Mouse (Mus musculus): Measurements from ENCODE around the gene Ttc28. TPM values are rescaled to one million over a fixed set of nuclear protein-coding genes. Genes with fewer than 3 reads are reported as not detected.

Ttc28 gene
- polyA plus RNA-seq, 1 experiment from 2014 or later = 0.85 TPM

DNA sequence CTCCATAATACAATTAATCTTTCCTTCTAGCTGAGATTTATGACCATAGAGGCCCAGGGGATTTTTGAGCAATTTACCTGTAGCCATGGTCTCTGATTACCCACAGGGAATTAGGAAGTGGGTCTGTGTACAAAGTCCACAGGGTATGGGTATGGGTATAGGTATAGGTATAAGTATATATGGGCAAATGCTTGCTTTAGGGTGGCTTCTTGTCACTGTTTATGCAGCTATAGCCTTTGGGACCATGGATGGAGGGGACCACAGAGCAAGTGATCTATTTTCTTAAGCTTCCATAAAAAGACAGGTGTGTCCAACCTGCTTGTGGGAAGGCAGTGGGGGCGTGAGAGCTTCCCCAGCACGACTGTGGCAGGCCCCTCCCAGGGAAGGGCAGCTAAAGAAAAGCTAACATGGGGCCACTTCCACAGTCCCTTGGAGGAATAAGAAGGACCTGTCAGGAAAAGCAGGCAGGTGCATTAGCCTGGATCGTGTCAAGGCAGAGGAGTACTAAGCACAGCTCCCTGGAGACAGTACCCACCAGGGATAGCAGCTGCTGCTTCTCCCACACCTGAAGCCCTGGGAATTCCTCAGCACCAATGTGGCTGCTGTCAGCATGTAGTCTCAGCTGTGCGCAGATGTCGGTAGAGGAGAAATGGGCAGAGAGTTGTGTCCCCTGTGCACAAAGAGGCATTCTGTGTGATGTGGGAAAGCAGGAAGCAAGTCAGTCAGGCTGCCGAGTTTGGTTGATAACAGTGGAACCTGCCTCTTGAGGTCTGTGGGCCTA is 338.7 kb downstream of the Ttc28 start:
- H3K4me2 ChIP-seq (ENCODE audit: low read depth, low read length) = no peak overlapping the region
- no peak overlapping the region for H3K9ac ChIP-seq (ENCODE audit: low read depth, low read length)
- no peaks in the 10 kb centered on the region for H3K4me1 ChIP-seq (ENCODE audit: control insufficient read depth, low read depth, low read length)
- ATAC-seq (ENCODE audit: low read depth) = no peak
- H3K27ac ChIP-seq (ENCODE audit: low read length) = no peak overlapping the region
- no peaks in the 10 kb centered on the region for H3K27me3 ChIP-seq (ENCODE audit: control insufficient read depth, insufficient read depth, low read depth, low read length)
- 49% methylated on average over 6 of the region's 6 CpGs for WGBS (ENCODE audit: insufficient replicate concordance)
- H3K4me3 ChIP-seq (ENCODE audit: low read depth, low read length) = no peak overlapping the region
- no peaks in the 10 kb centered on the region for H3K9me3 ChIP-seq (replicated peaks; ENCODE audit: control insufficient read depth, low read length)
- H3K36me3 ChIP-seq (ENCODE audit: control insufficient read depth, insufficient read depth) = no peaks in the 10 kb centered on the region

DNA sequence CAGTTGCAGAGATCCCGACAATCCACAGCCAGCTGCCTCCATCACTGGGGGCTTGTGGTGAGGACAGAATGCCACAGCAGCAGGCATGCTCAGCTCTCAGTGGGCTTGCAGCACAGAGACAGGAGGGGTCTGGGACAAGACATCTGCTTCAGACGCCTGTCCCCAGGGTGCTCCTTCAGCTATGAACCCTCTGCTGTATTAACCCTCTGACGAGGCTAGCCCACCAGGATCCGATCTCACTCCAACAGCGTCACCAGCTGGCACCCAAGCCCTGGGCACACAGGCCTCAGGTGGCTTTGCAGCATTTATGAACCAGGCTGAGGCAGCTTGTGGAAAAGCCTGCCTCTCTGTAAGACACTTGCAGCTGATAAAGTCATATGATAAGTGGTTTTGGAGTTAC is 339.4 kb downstream of the Ttc28 start:
- H3K4me1 ChIP-seq (ENCODE audit: control insufficient read depth, low read depth, low read length) = no peaks in the 10 kb centered on the region
- no peak overlapping the region for H3K4me2 ChIP-seq (ENCODE audit: low read depth, low read length)
- no peak overlapping the region for H3K9ac ChIP-seq (ENCODE audit: low read depth, low read length)
- no peaks in the 10 kb centered on the region for H3K36me3 ChIP-seq (ENCODE audit: control insufficient read depth, insufficient read depth)
- H3K27me3 ChIP-seq (ENCODE audit: control insufficient read depth, insufficient read depth, low read depth, low read length) = no peaks in the 10 kb centered on the region
- ATAC-seq (ENCODE audit: low read depth) = no peak
- H3K27ac ChIP-seq (ENCODE audit: low read length) = no peak overlapping the region
- WGBS (ENCODE audit: insufficient replicate concordance) = 69% methylated on average over 5 of the region's 5 CpGs
- no peaks in the 10 kb centered on the region for H3K9me3 ChIP-seq (replicated peaks; ENCODE audit: control insufficient read depth, low read length)
- H3K4me3 ChIP-seq (ENCODE audit: low read depth, low read length) = no peak overlapping the region

DNA sequence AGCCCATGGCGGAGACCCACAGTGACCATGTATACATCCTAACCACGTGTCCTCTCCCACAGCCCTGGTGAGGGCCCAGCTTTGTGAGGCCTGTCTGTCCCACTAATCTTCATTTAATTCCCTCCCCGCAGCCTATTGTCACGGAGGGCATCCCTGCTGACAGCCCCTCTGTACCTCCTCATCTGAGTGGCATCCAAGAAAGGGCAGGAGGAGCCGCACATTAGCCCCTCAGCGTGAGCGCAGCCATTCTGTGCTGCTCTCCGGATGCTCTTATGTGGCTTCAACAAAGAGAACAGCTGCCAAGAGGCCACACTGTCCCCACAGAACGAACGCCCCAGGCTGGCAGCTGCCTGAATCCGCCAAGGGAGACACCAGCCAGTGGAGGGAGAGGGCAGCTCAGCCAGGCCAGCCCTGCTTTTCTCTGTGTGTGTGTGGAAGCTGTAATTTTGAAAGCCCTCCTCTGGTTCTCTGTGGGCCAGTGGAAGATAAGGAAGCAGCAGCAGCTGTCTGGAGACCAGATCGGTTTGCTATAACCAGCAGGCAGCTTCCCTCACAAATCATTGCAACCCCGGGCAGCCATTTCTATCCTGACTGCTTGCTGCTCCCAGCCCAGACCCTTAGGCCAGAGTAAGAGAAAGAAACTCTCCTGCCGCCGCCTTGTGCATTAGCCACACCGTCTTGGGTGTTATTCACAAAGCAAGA is 341.2 kb downstream of the Ttc28 start:
- Histone ChIP-seq H3K9me3 (replicated peaks; ENCODE audit: control insufficient read depth, low read length) (no peaks in the 10 kb centered on the region), H3K4me2 (ENCODE audit: low read depth, low read length) (no peak overlapping the region), H3K27ac (ENCODE audit: low read length) (no peak overlapping the region), H3K27me3 (ENCODE audit: control insufficient read depth, insufficient read depth, low read depth, low read length) (no peaks in the 10 kb centered on the region), H3K4me1 (ENCODE audit: control insufficient read depth, low read depth, low read length) (no peaks in the 10 kb centered on the region), H3K4me3 (ENCODE audit: low read depth, low read length) (no peak overlapping the region), H3K36me3 (ENCODE audit: control insufficient read depth, insufficient read depth) (no peaks in the 10 kb centered on the region), H3K9ac (ENCODE audit: low read depth, low read length) (no peak overlapping the region)
- 72% methylated on average over 16 of the region's 16 CpGs for WGBS (ENCODE audit: insufficient replicate concordance)
- ATAC-seq (ENCODE audit: low read depth) = no peak

DNA sequence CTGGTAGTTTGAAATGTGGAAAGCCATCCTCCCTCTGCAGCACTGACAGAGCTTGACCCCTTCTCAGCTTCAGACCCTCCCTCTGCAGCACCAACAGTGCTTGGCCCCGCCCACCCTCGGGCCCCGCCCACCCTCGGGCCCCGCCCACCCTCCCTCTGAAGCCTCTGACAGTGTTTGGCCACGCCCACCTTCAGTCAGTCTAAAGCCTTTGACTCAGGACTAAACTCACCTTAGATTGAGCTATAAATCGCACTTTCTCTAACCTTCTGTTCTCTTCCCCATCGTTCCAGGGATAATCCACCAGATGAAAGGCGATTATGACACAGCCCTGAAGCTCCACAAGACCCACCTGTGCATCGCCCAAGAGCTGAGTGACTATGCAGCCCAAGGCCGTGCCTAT is 343.2 kb downstream of the Ttc28 start:
- 41% methylated on average over 11 of the region's 11 CpGs for whole genome bisulfite sequencing (ENCODE audit: insufficient replicate concordance)
- no peak for ATAC-seq (ENCODE audit: low read depth)

DNA sequence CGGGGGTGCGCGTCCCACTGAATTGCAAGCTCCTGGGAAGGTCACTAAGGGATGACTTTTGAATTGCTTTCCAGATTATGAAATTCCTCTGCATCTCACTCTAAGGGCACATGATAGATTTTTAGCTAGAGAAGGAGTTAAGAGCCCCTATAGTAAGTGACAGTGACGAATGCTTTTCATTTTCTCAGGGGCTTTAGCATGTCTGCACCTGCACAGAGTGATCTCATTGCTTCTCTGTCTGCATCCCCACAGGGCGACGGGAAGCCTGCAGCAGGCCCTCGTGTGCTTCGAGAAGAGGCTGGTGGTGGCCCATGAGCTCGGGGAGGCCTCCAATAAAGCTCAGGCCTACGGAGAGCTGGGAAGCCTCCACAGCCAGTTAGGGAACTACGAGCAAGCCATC is 345.7 kb downstream of the Ttc28 start:
- ATAC-seq (ENCODE audit: low read depth) = no peak
- H3K9ac ChIP-seq (ENCODE audit: low read depth, low read length) = no peak overlapping the region
- H3K27me3 ChIP-seq (ENCODE audit: control insufficient read depth, insufficient read depth, low read depth, low read length) = no peaks in the 10 kb centered on the region
- 74% methylated on average over 11 of the region's 11 CpGs for WGBS (ENCODE audit: insufficient replicate concordance)
- no peaks in the 10 kb centered on the region for H3K9me3 ChIP-seq (replicated peaks; ENCODE audit: control insufficient read depth, low read length)
- H3K27ac ChIP-seq (ENCODE audit: low read length) = no peak overlapping the region
- H3K36me3 ChIP-seq (ENCODE audit: control insufficient read depth, insufficient read depth) = no peaks in the 10 kb centered on the region
- no peaks in the 10 kb centered on the region for H3K4me1 ChIP-seq (ENCODE audit: control insufficient read depth, low read depth, low read length)
- H3K4me3 ChIP-seq (ENCODE audit: low read depth, low read length) = no peak overlapping the region
- no peak overlapping the region for H3K4me2 ChIP-seq (ENCODE audit: low read depth, low read length)

More for the DNA sequence above, 343.2 kb downstream of the Ttc28 start:
- Histone ChIP-seq H3K36me3 (ENCODE audit: control insufficient read depth, insufficient read depth) (no peaks in the 10 kb centered on the region), H3K4me2 (ENCODE audit: low read depth, low read length) (no peak overlapping the region), H3K27me3 (ENCODE audit: control insufficient read depth, insufficient read depth, low read depth, low read length) (no peaks in the 10 kb centered on the region), H3K4me1 (ENCODE audit: control insufficient read depth, low read depth, low read length) (no peaks in the 10 kb centered on the region), H3K9me3 (replicated peaks; ENCODE audit: control insufficient read depth, low read length) (no peaks in the 10 kb centered on the region), H3K27ac (ENCODE audit: low read length) (no peak overlapping the region), H3K4me3 (ENCODE audit: low read depth, low read length) (no peak overlapping the region), H3K9ac (ENCODE audit: low read depth, low read length) (no peak overlapping the region)

DNA sequence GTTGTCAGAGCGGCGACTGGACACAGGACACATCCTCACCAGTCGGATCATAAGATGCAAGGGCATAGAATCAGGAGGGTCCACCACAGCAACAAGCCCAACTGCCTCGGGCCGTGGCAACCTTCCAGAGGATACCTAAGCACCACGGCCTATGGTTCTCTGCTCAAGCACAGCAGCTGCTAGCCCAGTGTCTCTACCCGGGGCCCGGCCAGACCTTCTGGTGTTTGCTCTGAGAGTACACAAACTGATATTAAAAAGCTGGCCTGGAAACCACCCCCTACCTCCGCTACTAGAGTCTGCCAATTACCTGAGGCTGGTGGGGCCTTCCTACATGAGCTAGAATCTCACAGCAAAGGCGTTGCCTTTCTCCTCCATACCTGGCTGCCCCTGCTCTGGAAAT is 346.9 kb downstream of the Ttc28 start:
- Histone ChIP-seq H3K9ac (ENCODE audit: low read depth, low read length) (no peak overlapping the region), H3K4me3 (ENCODE audit: low read depth, low read length) (no peak overlapping the region), H3K4me1 (ENCODE audit: control insufficient read depth, low read depth, low read length) (no peaks in the 10 kb centered on the region), H3K9me3 (replicated peaks; ENCODE audit: control insufficient read depth, low read length) (no peaks in the 10 kb centered on the region), H3K4me2 (ENCODE audit: low read depth, low read length) (no peak overlapping the region), H3K36me3 (ENCODE audit: control insufficient read depth, insufficient read depth) (no peaks in the 10 kb centered on the region), H3K27ac (ENCODE audit: low read length) (no peak overlapping the region), H3K27me3 (ENCODE audit: control insufficient read depth, insufficient read depth, low read depth, low read length) (no peaks in the 10 kb centered on the region)
- no peak for ATAC-seq (ENCODE audit: low read depth)
- 77% methylated on average over 10 of the region's 10 CpGs for WGBS (ENCODE audit: insufficient replicate concordance)

DNA sequence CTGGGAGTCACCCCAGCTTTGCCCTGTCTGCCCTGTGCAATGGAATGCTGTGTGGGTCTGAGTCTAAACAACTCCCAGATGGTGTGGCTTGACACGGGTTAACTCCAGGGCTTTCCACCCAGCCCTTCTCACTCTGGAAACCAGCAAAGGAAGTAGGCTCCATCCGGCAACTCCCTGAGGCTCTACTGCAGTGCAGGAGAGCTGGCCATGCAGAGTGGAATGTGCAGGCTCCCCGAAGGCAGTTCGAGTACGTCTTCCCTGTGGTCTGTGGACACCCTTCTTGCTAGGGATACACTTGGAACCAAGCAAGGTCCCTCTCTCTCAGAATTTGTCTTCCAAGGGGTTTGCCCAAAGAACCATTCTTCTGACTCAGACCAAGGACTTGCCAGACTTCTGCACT is 348.2 kb downstream of the Ttc28 start:
- Histone ChIP-seq H3K27me3 (ENCODE audit: control insufficient read depth, insufficient read depth, low read depth, low read length) (no peaks in the 10 kb centered on the region), H3K27ac (ENCODE audit: low read length) (no peak overlapping the region), H3K9ac (ENCODE audit: low read depth, low read length) (no peak overlapping the region), H3K36me3 (ENCODE audit: control insufficient read depth, insufficient read depth) (no peaks in the 10 kb centered on the region), H3K4me3 (ENCODE audit: low read depth, low read length) (no peak overlapping the region), H3K4me2 (ENCODE audit: low read depth, low read length) (no peak overlapping the region), H3K9me3 (replicated peaks; ENCODE audit: control insufficient read depth, low read length) (no peaks in the 10 kb centered on the region), H3K4me1 (ENCODE audit: control insufficient read depth, low read depth, low read length) (no peaks in the 10 kb centered on the region)
- ATAC-seq (ENCODE audit: low read depth) = 0 out of 2 replicates have a peak, but pooled peaks have one; percentile 27
- WGBS (ENCODE audit: insufficient replicate concordance) = 52% methylated on average over 5 of the region's 5 CpGs

DNA sequence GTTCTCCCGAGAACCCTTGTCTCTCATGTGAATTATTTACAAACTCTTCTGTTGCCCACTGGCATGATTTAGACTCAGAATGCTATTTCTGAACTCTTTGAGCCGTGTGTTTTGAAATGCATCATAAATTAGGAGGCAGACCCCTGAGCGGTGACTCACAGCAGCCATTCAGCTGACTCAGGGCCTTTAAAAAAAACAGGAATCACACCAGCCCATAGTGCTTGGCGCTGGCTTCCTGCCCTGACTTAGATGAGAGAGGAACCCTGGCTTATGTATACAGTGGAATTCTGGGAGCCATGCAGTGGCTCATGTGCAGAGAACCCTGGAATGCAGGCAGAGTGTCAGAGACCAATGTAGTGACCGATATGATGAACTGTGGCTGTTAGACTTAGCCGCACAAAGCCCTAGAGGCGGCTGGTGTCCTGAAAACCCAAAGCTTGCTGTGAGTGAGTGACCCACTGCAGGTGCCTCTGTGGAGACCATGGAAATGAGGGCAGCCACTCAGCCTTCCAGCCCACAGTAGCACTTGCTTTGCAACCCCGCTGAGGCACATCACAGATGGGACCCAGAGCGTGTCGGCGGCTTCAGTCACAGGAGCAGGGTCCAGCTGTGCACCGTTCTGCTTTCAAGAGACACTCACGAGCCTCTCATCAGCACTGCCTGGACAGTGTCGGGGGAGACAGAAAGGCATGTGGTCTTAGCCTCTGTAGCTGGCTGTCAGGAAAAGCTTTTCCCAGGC is 348.9 kb downstream of the Ttc28 start:
- ATAC-seq (ENCODE audit: low read depth) = peak; percentile 37; the same call in 1 of the 2 replicates
- peak overlapping the region; percentile 7; the same call in 1 of the 2 replicates for H3K27ac ChIP-seq (ENCODE audit: low read length)

DNA sequence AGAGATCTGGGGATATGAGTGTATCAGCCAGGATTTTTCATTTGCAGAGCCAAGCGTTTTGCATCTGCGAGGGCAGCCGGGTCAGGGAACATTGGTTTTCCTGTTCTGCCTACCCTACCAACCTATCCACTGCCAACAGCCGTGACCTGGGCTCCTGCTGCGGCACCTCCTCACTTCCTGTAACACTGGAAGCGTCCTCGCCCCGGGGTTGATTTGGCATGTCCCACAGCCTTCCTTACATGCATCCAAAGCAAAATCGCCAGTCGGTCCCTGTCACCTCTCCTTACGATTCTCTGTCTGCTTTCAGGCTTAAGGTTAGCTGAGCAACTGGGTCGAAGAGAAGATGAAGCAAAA is 349.4 kb downstream of the Ttc28 start:
- H3K27me3 ChIP-seq (ENCODE audit: control insufficient read depth, insufficient read depth, low read depth, low read length) = no peaks in the 10 kb centered on the region
- ATAC-seq (ENCODE audit: low read depth) = no peak
- no peak overlapping the region for H3K4me2 ChIP-seq (ENCODE audit: low read depth, low read length)
- 59% methylated on average over 12 of the region's 12 CpGs for WGBS (ENCODE audit: insufficient replicate concordance)
- no peak overlapping the region for H3K4me3 ChIP-seq (ENCODE audit: low read depth, low read length)
- no peak overlapping the region for H3K9ac ChIP-seq (ENCODE audit: low read depth, low read length)
- H3K27ac ChIP-seq (ENCODE audit: low read length) = no peak overlapping the region
- H3K9me3 ChIP-seq (replicated peaks; ENCODE audit: control insufficient read depth, low read length) = no peaks in the 10 kb centered on the region
- no peaks in the 10 kb centered on the region for H3K36me3 ChIP-seq (ENCODE audit: control insufficient read depth, insufficient read depth)
- no peaks in the 10 kb centered on the region for H3K4me1 ChIP-seq (ENCODE audit: control insufficient read depth, low read depth, low read length)

More for the DNA sequence above, 348.9 kb downstream of the Ttc28 start:
- H3K9ac ChIP-seq (ENCODE audit: low read depth, low read length) = no peak overlapping the region
- no peaks in the 10 kb centered on the region for H3K4me1 ChIP-seq (ENCODE audit: control insufficient read depth, low read depth, low read length)
- no peaks in the 10 kb centered on the region for H3K36me3 ChIP-seq (ENCODE audit: control insufficient read depth, insufficient read depth)
- no peak overlapping the region for H3K4me3 ChIP-seq (ENCODE audit: low read depth, low read length)
- no peaks in the 10 kb centered on the region for H3K9me3 ChIP-seq (replicated peaks; ENCODE audit: control insufficient read depth, low read length)
- no peak overlapping the region for H3K4me2 ChIP-seq (ENCODE audit: low read depth, low read length)
- 52% methylated on average over 14 of the region's 14 CpGs for WGBS (ENCODE audit: insufficient replicate concordance)
- no peaks in the 10 kb centered on the region for H3K27me3 ChIP-seq (ENCODE audit: control insufficient read depth, insufficient read depth, low read depth, low read length)

All from liver, embryonic 16.5 days (tissue).